Mouse (Mus musculus): ENCODE measurements at regions not wholly inside any gene's neighbourhood (a gene's known extent, or its start where the extent isn't known, plus 50 kb on each side); places are given as distances from the start of the nearest gene placed in this dataset.

- Histone ChIP-seq H3K9ac (ENCODE audit: low read depth, low read length) (no peak overlapping the region), H3K9me3 (ENCODE audit: control insufficient read depth, low read length) (no peaks in the 10 kb centered on the region), H3K36me3 (ENCODE audit: control insufficient read depth, insufficient read depth, low read length) (no peaks in the 10 kb centered on the region), H3K27ac (ENCODE audit: low read length) (no peak overlapping the region), H3K4me1 (ENCODE audit: control insufficient read depth, insufficient read depth, low read length) (peaks cover 10% of the 10 kb centered on the region), H3K4me2 (ENCODE audit: low read depth, low read length) (no peak overlapping the region), H3K4me3 (ENCODE audit: low read length) (no peak overlapping the region), H3K27me3 (replicated peaks; ENCODE audit: control insufficient read depth, insufficient read depth, low read length) (no peaks in the 10 kb centered on the region)
- ATAC-seq = no peak
- WGBS = 87% methylated on average over 8 of the region's 8 CpGs
Measured at GRCm38 (mm10) chr12:112327411-112327810, 161.8 kb upstream of the A530016L24Rik start.

DNA sequence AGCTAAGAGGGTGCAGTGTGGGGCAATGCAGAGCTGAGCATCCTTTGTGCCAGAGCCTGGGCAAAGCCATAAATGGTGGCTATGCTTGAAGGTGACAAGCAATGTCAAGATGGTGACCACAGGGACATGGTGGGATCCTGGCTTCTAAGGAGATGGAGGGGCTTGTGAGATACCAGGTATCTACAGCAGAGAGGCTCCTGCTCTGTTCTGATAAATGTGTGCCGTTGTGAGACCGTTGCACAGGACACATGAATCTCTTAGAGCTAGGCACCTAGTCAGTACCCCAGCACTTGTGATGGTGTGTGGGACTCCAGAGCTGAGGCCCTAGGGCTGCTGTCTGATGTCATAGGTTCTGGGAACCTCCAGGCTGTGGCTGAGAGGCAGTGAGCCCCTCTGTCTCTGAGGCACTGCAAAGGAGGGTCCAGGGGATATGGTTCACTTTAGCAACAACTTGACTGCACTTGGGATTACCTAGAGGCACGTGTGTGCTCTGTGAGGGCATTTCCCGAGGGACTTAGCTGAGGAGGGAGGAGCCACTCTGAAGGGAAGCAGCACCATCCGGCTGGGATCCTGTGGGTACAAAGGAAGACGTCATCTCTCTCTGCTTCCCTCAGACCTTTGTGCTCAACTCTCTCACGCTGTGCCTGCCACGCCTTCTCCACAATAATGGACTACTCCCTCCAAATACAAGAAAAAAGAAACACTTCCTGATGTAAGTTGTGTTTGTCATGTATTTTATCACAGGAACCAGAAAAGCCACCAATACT is 160.3 kb upstream of the A530016L24Rik start:
- Histone ChIP-seq H3K36me3 (ENCODE audit: control insufficient read depth, insufficient read depth, low read length) (no peaks in the 10 kb centered on the region), H3K27ac (ENCODE audit: low read length) (no peak overlapping the region), H3K4me2 (ENCODE audit: low read depth, low read length) (no peak overlapping the region), H3K9me3 (ENCODE audit: control insufficient read depth, low read length) (no peaks in the 10 kb centered on the region), H3K27me3 (replicated peaks; ENCODE audit: control insufficient read depth, insufficient read depth, low read length) (no peaks in the 10 kb centered on the region), H3K4me1 (ENCODE audit: control insufficient read depth, insufficient read depth, low read length) (peaks cover 21% of the 10 kb centered on the region), H3K4me3 (ENCODE audit: low read length) (no peak overlapping the region), H3K9ac (ENCODE audit: low read depth, low read length) (no peak overlapping the region)
- peak; percentile 69 for ATAC-seq
- WGBS = 30% methylated on average over 8 of the region's 8 CpGs

- ATAC-seq = no peak; the same call in 1 of the 2 replicates
- Histone ChIP-seq H3K27me3 (replicated peaks; ENCODE audit: control insufficient read depth, insufficient read depth, low read length) (no peaks in the 10 kb centered on the region), H3K9ac (ENCODE audit: low read depth, low read length) (no peak overlapping the region), H3K27ac (ENCODE audit: low read length) (no peak overlapping the region), H3K4me1 (ENCODE audit: control insufficient read depth, insufficient read depth, low read length) (peaks cover 27% of the 10 kb centered on the region), H3K4me2 (ENCODE audit: low read depth, low read length) (no peak overlapping the region), H3K9me3 (ENCODE audit: control insufficient read depth, low read length) (no peaks in the 10 kb centered on the region), H3K36me3 (ENCODE audit: control insufficient read depth, insufficient read depth, low read length) (no peaks in the 10 kb centered on the region), H3K4me3 (ENCODE audit: low read length) (no peak overlapping the region)
- 39% methylated on average over 18 of the region's 18 CpGs for WGBS
Measured at GRCm38 (mm10) chr12:112329701-112330301, 159.4 kb upstream of the A530016L24Rik start.

DNA sequence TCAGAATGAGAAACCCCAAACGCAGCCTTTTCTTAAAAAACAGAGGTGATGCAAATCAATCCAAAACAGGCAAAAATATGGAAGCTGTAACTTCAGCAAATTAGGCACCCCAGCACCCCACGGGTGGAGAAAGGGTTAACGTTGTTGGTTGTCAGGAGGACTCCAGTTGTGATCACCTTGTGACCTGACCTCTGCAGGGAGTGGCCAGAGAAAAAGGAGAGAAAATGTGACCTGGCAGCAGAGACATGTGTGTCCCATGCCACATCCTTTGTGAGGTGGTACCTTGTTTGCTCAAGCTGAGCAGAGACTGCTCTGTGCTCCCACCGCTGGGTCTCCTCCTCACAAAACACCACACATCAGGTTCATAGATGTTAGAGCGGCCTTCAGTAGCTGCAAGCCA is 158.7 kb upstream of the A530016L24Rik start:
- H3K4me3 ChIP-seq (ENCODE audit: low read length) = no peak overlapping the region
- no peak for ATAC-seq
- H3K4me1 ChIP-seq (ENCODE audit: control insufficient read depth, insufficient read depth, low read length) = peaks cover 27% of the 10 kb centered on the region
- no peak overlapping the region for H3K27ac ChIP-seq (ENCODE audit: low read length)
- H3K4me2 ChIP-seq (ENCODE audit: low read depth, low read length) = no peak overlapping the region
- H3K27me3 ChIP-seq (replicated peaks; ENCODE audit: control insufficient read depth, insufficient read depth, low read length) = no peaks in the 10 kb centered on the region
- H3K36me3 ChIP-seq (ENCODE audit: control insufficient read depth, insufficient read depth, low read length) = no peaks in the 10 kb centered on the region
- no peak overlapping the region for H3K9ac ChIP-seq (ENCODE audit: low read depth, low read length)
- WGBS = 52% methylated on average over 5 of the region's 5 CpGs
- no peaks in the 10 kb centered on the region for H3K9me3 ChIP-seq (ENCODE audit: control insufficient read depth, low read length)

DNA sequence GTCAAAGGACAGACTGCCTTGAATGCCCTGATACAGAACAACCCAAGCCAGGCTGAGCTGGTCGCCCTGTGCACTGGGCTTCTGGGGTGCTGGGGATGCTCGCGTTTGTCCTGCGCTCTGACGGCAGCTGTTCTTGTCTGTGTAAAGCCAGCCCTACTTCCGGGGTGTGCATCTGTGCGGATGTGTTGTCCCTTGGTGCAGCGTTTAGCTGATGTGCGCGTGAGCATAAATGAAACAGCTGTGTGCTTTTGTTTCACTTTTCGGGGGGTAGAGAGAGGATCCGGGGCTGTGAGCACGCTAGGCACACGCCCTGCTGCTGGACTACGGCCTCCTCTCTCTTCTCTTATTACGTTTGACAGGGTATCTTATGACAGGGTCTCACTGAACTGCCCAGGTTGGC is 158.2 kb upstream of the A530016L24Rik start:
- Histone ChIP-seq H3K27ac (ENCODE audit: low read length) (no peak overlapping the region), H3K36me3 (ENCODE audit: control insufficient read depth, insufficient read depth, low read length) (no peaks in the 10 kb centered on the region), H3K9ac (ENCODE audit: low read depth, low read length) (no peak overlapping the region), H3K27me3 (replicated peaks; ENCODE audit: control insufficient read depth, insufficient read depth, low read length) (no peaks in the 10 kb centered on the region), H3K4me2 (ENCODE audit: low read depth, low read length) (no peak overlapping the region), H3K9me3 (ENCODE audit: control insufficient read depth, low read length) (no peaks in the 10 kb centered on the region), H3K4me3 (ENCODE audit: low read length) (no peak overlapping the region), H3K4me1 (ENCODE audit: control insufficient read depth, insufficient read depth, low read length) (peaks cover 27% of the 10 kb centered on the region)
- no peak for ATAC-seq
- WGBS = 66% methylated on average over 16 of the region's 16 CpGs

DNA sequence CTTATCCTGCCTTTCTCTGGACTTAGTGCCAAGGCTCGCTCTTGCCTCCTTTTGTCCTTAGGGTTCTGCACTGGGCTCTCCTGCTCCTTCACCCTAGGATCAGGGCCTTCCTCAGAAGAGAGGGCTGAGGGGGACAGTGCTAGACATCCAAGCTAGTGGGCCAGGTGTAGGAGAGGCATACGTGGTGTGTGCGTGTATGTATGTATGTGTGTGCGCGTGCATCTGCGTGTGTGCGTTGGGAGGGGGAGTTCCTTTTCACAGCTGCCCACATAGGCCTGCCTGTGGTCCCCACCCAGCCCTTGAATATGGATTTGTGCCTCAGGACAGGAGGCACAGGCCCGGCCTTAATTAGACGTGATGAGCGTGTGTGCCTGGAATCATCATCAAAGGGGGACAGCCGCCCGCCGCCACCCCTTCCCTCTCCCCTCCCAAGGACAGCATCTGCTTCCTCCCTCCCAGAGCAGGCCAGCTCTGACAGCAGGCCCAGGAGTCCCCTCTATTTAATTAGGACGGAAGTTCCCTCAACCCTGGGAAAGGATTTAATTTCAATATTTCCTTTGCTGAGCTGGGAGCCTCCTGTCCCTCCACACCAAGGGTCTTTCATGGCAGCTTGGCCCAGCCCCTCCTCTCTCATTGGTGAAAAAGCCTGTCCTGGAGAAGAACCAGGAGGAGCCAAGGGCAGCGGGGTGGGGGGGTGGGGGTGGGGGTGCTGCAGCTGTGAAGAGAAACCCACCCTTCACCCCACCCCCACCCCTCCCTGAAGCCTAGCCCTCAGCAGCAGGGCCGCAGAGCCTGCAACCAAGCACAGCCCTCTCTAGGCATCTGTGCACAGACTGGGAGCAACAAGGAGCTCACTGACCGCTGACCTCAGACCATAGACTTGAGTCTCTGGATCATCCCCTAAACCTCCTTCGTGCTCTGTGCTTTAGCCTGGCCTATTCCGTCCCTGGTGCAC is 155.8 kb upstream of the A530016L24Rik start:
- no peak overlapping the region for H3K9ac ChIP-seq (ENCODE audit: low read depth, low read length)
- H3K27ac ChIP-seq (ENCODE audit: low read length) = peak overlapping the region; percentile 61
- H3K4me3 ChIP-seq (ENCODE audit: low read length) = no peak overlapping the region
- H3K27me3 ChIP-seq (replicated peaks; ENCODE audit: control insufficient read depth, insufficient read depth, low read length) = no peaks in the 10 kb centered on the region
- WGBS = 37% methylated on average over 19 of the region's 19 CpGs
- H3K4me2 ChIP-seq (ENCODE audit: low read depth, low read length) = no peak overlapping the region
- no peaks in the 10 kb centered on the region for H3K36me3 ChIP-seq (ENCODE audit: control insufficient read depth, insufficient read depth, low read length)
- ATAC-seq = peak; percentile 65
- no peaks in the 10 kb centered on the region for H3K9me3 ChIP-seq (ENCODE audit: control insufficient read depth, low read length)
- H3K4me1 ChIP-seq (ENCODE audit: control insufficient read depth, insufficient read depth, low read length) = peaks cover 27% of the 10 kb centered on the region

DNA sequence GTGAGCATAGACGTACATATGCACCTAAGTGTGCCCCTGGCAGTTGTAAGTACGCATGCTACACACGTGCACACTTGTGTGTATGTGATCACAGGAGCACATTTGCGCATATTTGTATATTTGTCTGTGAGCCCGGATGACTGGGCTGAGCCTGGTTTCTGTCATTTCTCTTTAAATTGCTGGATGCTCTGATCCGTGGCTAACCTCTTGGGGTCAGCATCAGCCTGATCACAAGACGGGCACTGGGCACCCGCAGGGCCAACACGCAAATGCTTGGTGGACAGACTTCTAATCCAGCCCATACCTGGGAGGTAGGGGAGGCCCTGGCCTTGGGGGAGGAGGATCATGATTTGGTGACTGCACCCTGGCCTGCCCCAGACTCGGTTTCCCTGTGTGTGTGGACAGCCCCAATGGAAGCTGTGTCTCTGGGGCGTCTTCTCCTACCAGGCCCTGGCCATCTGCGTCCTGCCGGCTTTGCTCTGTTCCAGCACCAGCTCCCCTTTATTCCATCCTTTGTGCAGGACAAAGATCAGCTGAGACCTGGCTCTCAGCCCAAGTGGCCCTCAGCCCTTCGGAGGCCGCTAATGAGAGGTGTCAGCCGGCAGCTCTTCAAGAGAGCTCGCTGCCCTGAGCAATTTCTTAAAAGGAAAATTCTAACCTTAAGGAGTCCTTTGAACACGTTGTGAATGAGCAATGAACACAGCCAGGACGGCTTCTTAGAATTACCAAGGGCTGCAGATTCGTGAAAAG is 155.0 kb upstream of the A530016L24Rik start:
- 52% methylated on average over 20 of the region's 20 CpGs for WGBS
- no peak for ATAC-seq
- H3K27ac ChIP-seq (ENCODE audit: low read length) = peak overlapping the region; percentile 61; the same call in 1 of the 2 replicates

DNA sequence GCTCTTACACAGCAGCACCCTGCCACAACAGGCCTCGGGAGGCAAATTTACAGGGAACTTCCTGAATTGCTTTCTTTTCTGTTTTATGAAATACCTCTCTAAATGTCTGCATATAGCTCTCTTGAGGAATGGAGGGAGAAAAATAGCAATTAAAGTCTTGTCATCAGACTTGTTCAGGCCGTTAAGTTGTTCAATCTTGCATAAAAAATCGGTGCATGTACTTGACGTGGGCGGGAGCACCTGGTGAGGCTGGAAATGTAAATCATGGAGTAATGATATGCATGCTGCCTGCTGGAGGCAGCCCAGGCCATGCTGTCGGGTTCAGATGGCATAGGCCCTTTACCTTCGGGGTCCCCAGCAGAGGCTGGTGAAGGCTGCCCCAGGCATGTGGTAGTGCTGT is 153.6 kb upstream of the A530016L24Rik start:
- Histone ChIP-seq H3K27me3 (replicated peaks; ENCODE audit: control insufficient read depth, insufficient read depth, low read length) (no peaks in the 10 kb centered on the region), H3K4me3 (ENCODE audit: low read length) (no peak overlapping the region), H3K36me3 (ENCODE audit: control insufficient read depth, insufficient read depth, low read length) (no peaks in the 10 kb centered on the region), H3K27ac (ENCODE audit: low read length) (no peak overlapping the region), H3K9me3 (ENCODE audit: control insufficient read depth, low read length) (no peaks in the 10 kb centered on the region), H3K9ac (ENCODE audit: low read depth, low read length) (no peak overlapping the region), H3K4me1 (ENCODE audit: control insufficient read depth, insufficient read depth, low read length) (peaks cover 22% of the 10 kb centered on the region), H3K4me2 (ENCODE audit: low read depth, low read length) (no peak overlapping the region)
- ATAC-seq = no peak
- 73% methylated on average over 7 of the region's 7 CpGs for WGBS

More for the DNA sequence above, 155.0 kb upstream of the A530016L24Rik start:
- no peak overlapping the region for H3K4me3 ChIP-seq (ENCODE audit: low read length)
- H3K27me3 ChIP-seq (replicated peaks; ENCODE audit: control insufficient read depth, insufficient read depth, low read length) = no peaks in the 10 kb centered on the region
- no peak overlapping the region for H3K4me2 ChIP-seq (ENCODE audit: low read depth, low read length)
- peaks cover 23% of the 10 kb centered on the region for H3K4me1 ChIP-seq (ENCODE audit: control insufficient read depth, insufficient read depth, low read length)
- no peaks in the 10 kb centered on the region for H3K9me3 ChIP-seq (ENCODE audit: control insufficient read depth, low read length)
- H3K9ac ChIP-seq (ENCODE audit: low read depth, low read length) = no peak overlapping the region
- no peaks in the 10 kb centered on the region for H3K36me3 ChIP-seq (ENCODE audit: control insufficient read depth, insufficient read depth, low read length)
